Mouse (Mus musculus) hindbrain, embryonic 12.5 days (tissue): ENCODE measurements around the gene Olfr866. TPM values are rescaled to one million over a fixed set of nuclear protein-coding genes. Genes with fewer than 3 reads are reported as not detected.

Experiments used
- ATAC-seq: fragments of 200-750 bp; cut with Nextera tagmentation; 2 replicates; pipeline ENCODE4 v1.8.0; 2017; ENCODE audit warnings: moderate TSS enrichment; ENCODE audit not compliant: low FRiP score
- H3K27ac ChIP-seq: fragments of 300-500 bp; sonication (generic); 2 replicates; pipeline ENCODE4 v1.5.1; 2016; ENCODE audit warnings: mild to moderate bottlenecking
- H3K27me3 ChIP-seq: fragments of 300-500 bp; sonication (generic); 2 replicates; pipeline ENCODE4 v1.6.1; 2016; ENCODE audit warnings: mild to moderate bottlenecking
- H3K36me3 ChIP-seq: fragments of 300-500 bp; sonication (generic); 2 replicates; pipeline ENCODE4 v1.6.1; 2016; ENCODE audit warnings: mild to moderate bottlenecking
- H3K4me1 ChIP-seq: fragments of 300-500 bp; sonication (generic); 2 replicates; pipeline ENCODE4 v1.6.1; 2016
- H3K4me2 ChIP-seq: fragments of 300-500 bp; sonication (generic); replicated peaks from 2 replicates; pipeline ENCODE4 v1.6.1; 2016; ENCODE audit warnings: mild to moderate bottlenecking
- H3K4me3 ChIP-seq: fragments of 300-500 bp; sonication (generic); 2 replicates; pipeline ENCODE4 v1.5.1; 2016; ENCODE audit warnings: mild to moderate bottlenecking
- H3K9ac ChIP-seq: fragments of 300-500 bp; sonication (generic); 2 replicates; pipeline ENCODE4 v1.6.1; 2016; ENCODE audit warnings: mild to moderate bottlenecking, moderate library complexity
- H3K9me3 ChIP-seq: fragments of 300-500 bp; sonication (generic); replicated peaks from 2 replicates; pipeline ENCODE4 v1.6.1; 2016; ENCODE audit warnings: mild to moderate bottlenecking
- WGBS: fragments of 180-500 bp; shearing (Covaris S2); methylation state at CpG from one replicate; pipeline ENCODE4 v1.1.7; 2016; 5-methylcytosine and 5-hydroxymethylcytosine counted together
- microRNA-seq: library from miRNA; unstranded; fragments of <30 nt; microRNA quantifications from one replicate; pipeline ENCODE4, GENCODE M21; 2017
- polyA plus RNA-seq: library from polyadenylated mRNA; unstranded; fragments of >200 nt; fragmentation: Nextera tagmentation; extraction: Ambion mirVana; gene quantifications from 2 replicates; pipeline ENCODE4 v1.2.1, GENCODE M21; 2016

The Olfr866 gene
- not detected in 2 replicates for polyA plus RNA-seq

DNA sequence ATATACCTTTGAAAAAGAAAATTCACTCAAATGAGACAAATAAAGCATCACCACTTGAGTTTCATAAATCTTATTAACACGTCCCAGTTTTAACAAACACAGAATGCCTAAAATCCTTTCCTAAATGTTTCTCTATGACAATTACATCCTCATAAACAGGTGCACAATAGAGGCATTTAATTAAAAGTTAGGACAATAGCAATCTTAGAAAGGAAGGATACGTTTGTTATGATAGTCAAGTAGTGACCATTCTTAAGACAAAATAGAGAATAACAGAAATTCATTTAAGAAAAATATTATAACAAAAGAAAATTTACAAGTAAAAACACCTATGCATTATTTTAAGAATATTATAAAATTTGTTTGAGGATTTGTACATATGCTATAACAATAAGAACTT lies at the start of gene Olfr866:
Olfr866 (minus strand) TSS at position 101 of the 400 bp plus-strand sequence.
- H3K9me3 ChIP-seq = no peaks in the 10 kb centered on the region
- no peaks in the 10 kb centered on the region for H3K36me3 ChIP-seq
- no peaks in the 10 kb centered on the region for H3K27me3 ChIP-seq
- H3K9ac ChIP-seq = no peak within 1 kb of the TSS
- WGBS = 71% methylated on average over 2 of the region's 2 CpGs
- no peak within 1 kb of the TSS for H3K27ac ChIP-seq
- H3K4me1 ChIP-seq = no peaks in the 10 kb centered on the region
- H3K4me2 ChIP-seq = no peak within 1 kb of the TSS
- no peak within 1 kb of the TSS for H3K4me3 ChIP-seq
- ATAC-seq = no peak

GRCm38 (mm10) chr9:20073523-20074177 lies 45.8 kb upstream of the Olfr866 start:
- ATAC-seq = no peak
- Histone ChIP-seq H3K9me3 (peaks cover 61% of the 10 kb centered on the region), H3K27me3 (no peaks in the 10 kb centered on the region), H3K4me3 (no peak overlapping the region), H3K4me2 (no peak overlapping the region), H3K9ac (no peak overlapping the region), H3K4me1 (no peaks in the 10 kb centered on the region), H3K36me3 (no peaks in the 10 kb centered on the region), H3K27ac (no peak overlapping the region)
- WGBS = 59% methylated on average over 7 of the region's 7 CpGs

- 95% methylated on average over 1 of the region's 1 CpGs for WGBS
- no peaks in the 10 kb centered on the region for H3K4me1 ChIP-seq
Observed at GRCm38 (mm10) chr9:20071291-20071690, 43.5 kb upstream of the Olfr866 start.

GRCm38 (mm10) chr9:20070236-20070635 lies 42.4 kb upstream of the Olfr866 start:
- peaks cover 41% of the 10 kb centered on the region for H3K9me3 ChIP-seq
- no peak overlapping the region for H3K4me3 ChIP-seq
- H3K27ac ChIP-seq = no peak overlapping the region
- ATAC-seq = no peak
- no peaks in the 10 kb centered on the region for H3K36me3 ChIP-seq
- no peaks in the 10 kb centered on the region for H3K4me1 ChIP-seq
- H3K9ac ChIP-seq = no peak overlapping the region
- no peak overlapping the region for H3K4me2 ChIP-seq
- H3K27me3 ChIP-seq = no peaks in the 10 kb centered on the region
- WGBS = 79% methylated on average over 3 of the region's 3 CpGs

More at GRCm38 (mm10) chr9:20071291-20071690, 43.5 kb upstream of the Olfr866 start:
- Histone ChIP-seq H3K27me3 (no peaks in the 10 kb centered on the region), H3K27ac (no peak overlapping the region), H3K9ac (no peak overlapping the region), H3K4me3 (no peak overlapping the region), H3K36me3 (no peaks in the 10 kb centered on the region), H3K4me2 (no peak overlapping the region), H3K9me3 (peaks cover 48% of the 10 kb centered on the region)
- ATAC-seq = no peak

DNA sequence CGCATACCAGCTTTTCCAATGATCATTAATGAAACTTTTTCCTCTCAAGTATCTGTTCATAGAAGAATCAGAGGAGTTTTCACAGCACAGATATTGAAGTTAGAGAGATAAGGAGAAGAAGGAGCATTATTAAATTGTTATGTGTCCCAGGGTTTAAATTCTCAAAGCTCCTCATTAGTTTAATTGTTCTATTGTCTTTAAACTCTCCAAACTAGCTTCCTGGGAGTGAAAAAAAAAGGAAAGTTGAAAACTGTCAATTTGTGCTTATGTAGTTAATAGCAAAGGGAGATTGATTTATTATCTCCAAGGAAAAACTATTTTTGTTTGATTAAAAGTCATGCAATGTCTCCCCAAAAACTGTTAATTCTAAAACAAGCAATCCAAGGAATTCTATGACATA lies 29.6 kb upstream of the Olfr866 start, which contains the start of gene Olfr867:
Olfr867 (minus strand) TSS at position 101 of the 400 bp plus-strand sequence.
- Histone ChIP-seq H3K9me3 (0 out of 2 replicates have a peak, but pooled peaks cover 4% of the 10 kb centered on the region), H3K9ac (no peak within 1 kb of the TSS), H3K4me1 (no peaks in the 10 kb centered on the region), H3K27me3 (no peaks in the 10 kb centered on the region), H3K4me2 (no peak within 1 kb of the TSS), H3K27ac (no peak within 1 kb of the TSS), H3K4me3 (no peak within 1 kb of the TSS), H3K36me3 (no peaks in the 10 kb centered on the region)
- ATAC-seq = no peak
- 78% methylated on average over 1 of the region's 1 CpGs for WGBS

DNA sequence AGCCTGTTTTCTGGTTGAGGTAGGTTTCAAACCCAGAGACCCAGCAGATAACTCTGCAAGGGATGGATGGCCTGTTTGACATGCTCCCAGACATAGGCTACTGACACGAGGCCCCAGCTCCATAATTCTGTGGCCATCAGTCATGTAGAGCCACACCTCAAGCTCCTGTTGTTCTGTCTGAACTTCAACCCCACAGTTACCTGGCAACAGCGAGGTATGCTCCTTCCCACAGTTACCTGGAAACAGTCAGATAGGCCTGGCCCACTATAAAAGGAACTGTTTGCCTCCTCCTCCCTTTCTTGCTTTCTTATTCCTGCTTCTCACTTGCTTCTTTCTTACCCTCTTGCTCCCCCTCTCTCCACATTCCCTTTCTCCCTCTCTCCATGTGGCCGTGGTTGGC lies 20.1 kb upstream of the Olfr866 start:
- H3K27me3 ChIP-seq = no peaks in the 10 kb centered on the region
- no peak for ATAC-seq
- peaks cover 17% of the 10 kb centered on the region for H3K9me3 ChIP-seq
- H3K4me3 ChIP-seq = no peak overlapping the region
- no peak overlapping the region for H3K4me2 ChIP-seq
- H3K27ac ChIP-seq = no peak overlapping the region
- no peaks in the 10 kb centered on the region for H3K4me1 ChIP-seq
- no peaks in the 10 kb centered on the region for H3K36me3 ChIP-seq
- WGBS = 76% methylated on average over 3 of the region's 3 CpGs
- no peak overlapping the region for H3K9ac ChIP-seq

Small RNA genes lying within 50 kb of the gene (microRNA-seq; reads per million reads assigned to microRNA genes)
- not detected for gene Gm26231
- gene Gm44395 = not detected

Other genes with a start within 250 kb of the Olfr866 start
- gene Olfr58, start 247.8 kb downstream of the Olfr866 start, polyA plus RNA-seq = not detected in 2 replicates
- gene Olfr859, start 223.1 kb downstream of the Olfr866 start, polyA plus RNA-seq = not detected in 2 replicates
- gene Olfr860, start 178.3 kb downstream of the Olfr866 start, polyA plus RNA-seq = not detected in 2 replicates
- not detected in 2 replicates for gene Olfr862, start 140.0 kb downstream of the Olfr866 start, polyA plus RNA-seq
- 0.21 and 0.23 TPM in 2 replicates for gene Olfr77, start 111.2 kb downstream of the Olfr866 start, polyA plus RNA-seq
- gene Olfr867, start 29.5 kb upstream of the Olfr866 start, polyA plus RNA-seq = not detected in 2 replicates
- gene Olfr868, start 70.6 kb upstream of the Olfr866 start, polyA plus RNA-seq = not detected in 2 replicates
- not detected in 2 replicates for gene Olfr869, start 101.0 kb upstream of the Olfr866 start, polyA plus RNA-seq
- not detected in 2 replicates for gene Olfr870, start 146.0 kb upstream of the Olfr866 start, polyA plus RNA-seq
- not detected in 2 replicates for gene Olfr871, start 184.2 kb upstream of the Olfr866 start, polyA plus RNA-seq
- not detected in 2 replicates for gene Olfr872, start 209.1 kb upstream of the Olfr866 start, polyA plus RNA-seq